Mouse (Mus musculus) liver, embryonic 14.5 days (tissue): ENCODE measurements at regions not wholly inside any gene's neighbourhood (a gene's known extent, or its start where the extent isn't known, plus 50 kb on each side); places are given as distances from the start of the nearest gene placed in this dataset.

ENCODE experiments used
- ATAC-seq: fragments of 200-750 bp; cut with Nextera tagmentation; 2 replicates; pipeline ENCODE4 v1.8.0; 2017; ENCODE audit warnings: moderate number of reproducible peaks, mild to moderate bottlenecking, moderate library complexity; ENCODE audit not compliant: insufficient read depth
- DNase-seq, 3 experiments: peaks; one replicate each; pipeline ENCODE4 v3.0.0-alpha.2; 2012 to 2013; ENCODE audit warnings: low read depth in 3 of 3, low spot score in 3 of 3
- H3K27ac ChIP-seq: fragments of 300-500 bp; sonication (generic); 2 replicates; pipeline ENCODE4 v1.5.1; 2014; ENCODE audit warnings: moderate library complexity, mild to moderate bottlenecking, control low read depth, inconsistent platforms
- H3K27me3 ChIP-seq: fragments of 300-500 bp; sonication (generic); 2 replicates; pipeline ENCODE4 v1.6.1; 2014; ENCODE audit warnings: mild to moderate bottlenecking, low read length, moderate library complexity; ENCODE audit not compliant: control insufficient read depth, insufficient read depth
- H3K36me3 ChIP-seq: fragments of 300-500 bp; sonication (generic); replicated peaks from 2 replicates; pipeline ENCODE4 v1.6.1; 2014; ENCODE audit warnings: low read depth; ENCODE audit not compliant: control insufficient read depth, insufficient read depth
- H3K4me1 ChIP-seq, 2 experiments: fragments of 200-500 bp in 1 of 2; fragments of 300-500 bp in 1 of 2; sonication (generic) in 1 of 2; replicated peaks; 2 replicates each; pipeline ENCODE4 v1.6.1; 2012 to 2014; ENCODE audit warnings: antibody characterized with exemption in 1 of 2, inconsistent platforms in 1 of 2, low read length in 1 of 2; ENCODE audit not compliant: control insufficient read depth in 2 of 2, insufficient read depth in 2 of 2
- H3K4me2 ChIP-seq: fragments of 300-500 bp; sonication (generic); 2 replicates; pipeline ENCODE4 v1.6.1; 2014; ENCODE audit warnings: low read depth, mild to moderate bottlenecking, control low read depth, moderate library complexity
- H3K4me3 ChIP-seq, 2 experiments: fragments of 200-500 bp in 1 of 2; fragments of 300-500 bp in 1 of 2; sonication (generic) in 1 of 2; 2 replicates each; pipeline ENCODE4 v1.5.1; 2012 to 2014; ENCODE audit warnings: low read depth in 2 of 2, low read length in 2 of 2, mild to moderate bottlenecking in 2 of 2, control low read depth in 1 of 2, inconsistent platforms in 1 of 2, moderate library complexity in 1 of 2; ENCODE audit not compliant: insufficient read depth in 1 of 2
- H3K9ac ChIP-seq: fragments of 300-500 bp; sonication (generic); replicated peaks from 2 replicates; pipeline ENCODE4 v1.6.1; 2014; ENCODE audit warnings: mild to moderate bottlenecking, control low read depth, moderate library complexity
- H3K9me3 ChIP-seq: fragments of 300-500 bp; sonication (generic); 2 replicates; pipeline ENCODE4 v1.6.1; 2016; ENCODE audit warnings: low read length, mixed read lengths; ENCODE audit not compliant: control insufficient read depth
- CTCF ChIP-seq: IDR thresholded peaks from 2 replicates; pipeline ENCODE4 v1.5.1; 2016; ENCODE audit warnings: antibody characterized with exemption, low read depth, control low read depth
- EP300 ChIP-seq: IDR thresholded peaks from 2 replicates; pipeline ENCODE4 v1.6.1; 2016; ENCODE audit warnings: antibody characterized with exemption, low read depth
- WGBS: fragments of 180-500 bp; shearing (Covaris S2); extraction: QIAGEN DNeasy Blood & Tissue Kit; methylation state at CpG from one replicate; pipeline ENCODE4 v1.1.7; 2014; ENCODE audit not compliant: insufficient replicate concordance; 5-methylcytosine and 5-hydroxymethylcytosine counted together

- no peak for TF ChIP-seq EP300
- peak overlapping the region; percentile 47 for H3K4me2 ChIP-seq
- no peaks in the 10 kb centered on the region for H3K36me3 ChIP-seq
These were observed 194.6 kb downstream of the Gm13691 start for GRCm38 (mm10) chr2:84185016-84185330.

GRCm38 (mm10) chr2:84186126-84186701 is 195.9 kb downstream of the Gm13691 start:
- no peaks in the 10 kb centered on the region for H3K27me3 ChIP-seq
- ATAC-seq, result no peak
- H3K4me1 ChIP-seq, result peaks cover 0 to 7% of the 10 kb centered on the region in 2 experiments; a peak in 2 of 4 replicates
- TF ChIP-seq EP300 (no peak), CTCF (peak; percentile 56)
- no peak overlapping the region for H3K27ac ChIP-seq
- H3K4me3 ChIP-seq, result no peak overlapping the region
- H3K9me3 ChIP-seq, result no peaks in the 10 kb centered on the region
- no peaks in the 10 kb centered on the region for H3K36me3 ChIP-seq
- no peak overlapping the region for H3K4me2 ChIP-seq
- no peak overlapping the region for H3K9ac ChIP-seq
- no peak for DNase-seq
- WGBS, result 36% methylated on average over 9 of the region's 9 CpGs

More at GRCm38 (mm10) chr2:84185016-84185330, 194.6 kb downstream of the Gm13691 start:
- 39% methylated on average over 7 of the region's 7 CpGs for WGBS
- Histone ChIP-seq H3K4me1 (peaks cover 0 to 7% of the 10 kb centered on the region in 2 experiments; a peak in 2 of 4 replicates), H3K4me3 (no peak overlapping the region), H3K9ac (no peak overlapping the region), H3K27ac (no peak overlapping the region), H3K27me3 (no peaks in the 10 kb centered on the region), H3K9me3 (no peaks in the 10 kb centered on the region)
- ATAC-seq (no peak), DNase-seq (no peak)

- Histone ChIP-seq H3K27ac (no peak overlapping the region), H3K9ac (no peak overlapping the region), H3K27me3 (no peaks in the 10 kb centered on the region), H3K4me2 (no peak overlapping the region), H3K36me3 (no peaks in the 10 kb centered on the region), H3K4me3 (no peak overlapping the region), H3K4me1 (peaks cover 0 to 7% of the 10 kb centered on the region in 2 experiments; a peak in 2 of 4 replicates), H3K9me3 (no peaks in the 10 kb centered on the region)
- 74% methylated on average over 4 of the region's 4 CpGs for WGBS
- ATAC-seq (no peak), DNase-seq (no peak)
- TF ChIP-seq EP300, result no peak
- no peak for TF ChIP-seq CTCF
These were observed 197.1 kb downstream of the Gm13691 start for GRCm38 (mm10) chr2:84187456-84187855.

- TF ChIP-seq EP300 (no peak), CTCF (no peak)
- peaks cover 0 to 5% of the 10 kb centered on the region in 2 experiments; a peak in 2 of 4 replicates for H3K4me1 ChIP-seq
- H3K36me3 ChIP-seq, result no peaks in the 10 kb centered on the region
- no peaks in the 10 kb centered on the region for H3K27me3 ChIP-seq
- H3K4me2 ChIP-seq, result no peak overlapping the region
- ATAC-seq, result no peak
- H3K9ac ChIP-seq, result no peak overlapping the region
- no peaks in the 10 kb centered on the region for H3K9me3 ChIP-seq
- no peak overlapping the region for H3K4me3 ChIP-seq
- no peak for DNase-seq
- H3K27ac ChIP-seq, result no peak overlapping the region
- 54% methylated on average over 3 of the region's 3 CpGs for WGBS
These were observed 198.9 kb downstream of the Gm13691 start for GRCm38 (mm10) chr2:84189302-84189701.

- Histone ChIP-seq H3K4me2 (no peak overlapping the region), H3K9ac (no peak overlapping the region), H3K4me3 (no peak overlapping the region), H3K9me3 (no peaks in the 10 kb centered on the region), H3K27ac (no peak overlapping the region), H3K36me3 (no peaks in the 10 kb centered on the region), H3K4me1 (no peaks in the 10 kb centered on the region), H3K27me3 (no peaks in the 10 kb centered on the region)
- 40% methylated on average over 1 of the region's 1 CpGs for WGBS
- ATAC-seq (no peak), DNase-seq (no peak)
- TF ChIP-seq CTCF, result no peak
- TF ChIP-seq EP300, result no peak
These were observed 208.1 kb downstream of the Calcrl start for GRCm38 (mm10) chr2:84217116-84217515.
